Mouse (Mus musculus) heart, embryonic 14.5 days (tissue): Measurements from ENCODE around the gene Cebpzos. TPM values are rescaled to one million over a fixed set of nuclear protein-coding genes. Genes with fewer than 3 reads are reported as not detected.
A peak's percentile ranks its signal among the peaks of the same experiment; 100 is the strongest.

ENCODE experiments used
- ATAC-seq: fragments of 200-750 bp; cut with Nextera tagmentation; 2 replicates; pipeline ENCODE4 v1.8.0; 2017; ENCODE audit warnings: low read depth, moderate TSS enrichment; ENCODE audit not compliant: insufficient number of reproducible peaks, insufficient read depth, low FRiP score
- H3K27ac ChIP-seq, 2 experiments: fragments of 200-500 bp in 1 of 2; fragments of 300-500 bp in 1 of 2; sonication (generic) in 1 of 2; replicated peaks in 1 of 2; 2 replicates each; pipeline ENCODE4 v1.5.1; 2012 to 2014; ENCODE audit warnings: low read depth in 2 of 2, low read length in 2 of 2, control low read depth in 1 of 2, mild to moderate bottlenecking in 1 of 2, mixed read lengths in 1 of 2; ENCODE audit not compliant: control insufficient read depth in 1 of 2, insufficient read depth in 1 of 2
- H3K27me3 ChIP-seq: fragments of 300-500 bp; sonication (generic); 2 replicates; pipeline ENCODE4 v1.6.1; 2014; ENCODE audit warnings: mild to moderate bottlenecking, low read length, control low read depth; ENCODE audit not compliant: control insufficient read depth, insufficient read depth
- H3K36me3 ChIP-seq: fragments of 300-500 bp; sonication (generic); 2 replicates; pipeline ENCODE4 v1.6.1; 2014; ENCODE audit warnings: mild to moderate bottlenecking, control low read depth, low read length, mixed read lengths; ENCODE audit not compliant: control insufficient read depth, insufficient read depth
- H3K4me1 ChIP-seq, 2 experiments: fragments of 200-500 bp in 1 of 2; fragments of 300-500 bp in 1 of 2; sonication (generic) in 1 of 2; 2 replicates each; pipeline ENCODE4 v1.6.1; 2012 to 2014; ENCODE audit warnings: low read length in 2 of 2, control low read depth in 1 of 2, mixed read lengths in 1 of 2; ENCODE audit not compliant: control insufficient read depth in 2 of 2, insufficient read depth in 2 of 2
- H3K4me2 ChIP-seq: fragments of 300-500 bp; sonication (generic); 2 replicates; pipeline ENCODE4 v1.6.1; 2014; ENCODE audit warnings: mild to moderate bottlenecking, low read length
- H3K4me3 ChIP-seq, 2 experiments: fragments of 200-500 bp in 1 of 2; fragments of 300-500 bp in 1 of 2; sonication (generic) in 1 of 2; 2 replicates each; pipeline ENCODE4 v1.5.1; 2012 to 2014; ENCODE audit warnings: low read length in 2 of 2, mild to moderate bottlenecking in 2 of 2, control low read depth in 1 of 2, low read depth in 1 of 2, moderate library complexity in 1 of 2; ENCODE audit not compliant: control insufficient read depth in 1 of 2, insufficient read depth in 1 of 2
- H3K9ac ChIP-seq: fragments of 300-500 bp; sonication (generic); 2 replicates; pipeline ENCODE4 v1.6.1; 2014; ENCODE audit warnings: mild to moderate bottlenecking, low read length
- H3K9me3 ChIP-seq: fragments of 300-500 bp; sonication (generic); 2 replicates; pipeline ENCODE4 v1.6.1; 2016; ENCODE audit warnings: low read length, control low read depth; ENCODE audit not compliant: control insufficient read depth
- WGBS: fragments of 180-500 bp; shearing (Covaris S2); extraction: QIAGEN DNeasy Blood & Tissue Kit; methylation state at CpG from one replicate; pipeline ENCODE4 v1.1.7; 2014; 5-methylcytosine and 5-hydroxymethylcytosine counted together
- polyA plus RNA-seq: library from polyadenylated mRNA; unstranded; fragments of >200 nt; fragmentation: Nextera tagmentation; extraction: Ambion mirVana; gene quantifications from 2 replicates; pipeline ENCODE4 v1.2.1, GENCODE M21; 2014

The Cebpzos gene
- polyA plus RNA-seq, 1 experiment from 2014 or later: 101 TPM

GRCm38 (mm10) chr17:78913921-78914320 lies 2.4 kb upstream of the Cebpzos start:
- H3K36me3 ChIP-seq: peaks cover 10% of the 10 kb centered on the region
- peaks cover 2 to 13% of the 10 kb centered on the region in 2 experiments; a peak in 2 of 4 replicates for H3K4me1 ChIP-seq
- no peak for ATAC-seq
- H3K4me3 ChIP-seq: no peak overlapping the region
- no peak overlapping the region for H3K4me2 ChIP-seq
- 67% methylated on average over 3 of the region's 3 CpGs for WGBS
- no peak overlapping the region for H3K27ac ChIP-seq
- H3K9ac ChIP-seq: no peak overlapping the region
- H3K9me3 ChIP-seq: no peaks in the 10 kb centered on the region
- no peaks in the 10 kb centered on the region for H3K27me3 ChIP-seq

- peak overlapping the region; percentile 55 to 77 for H3K4me3 ChIP-seq
- H3K4me1 ChIP-seq: peaks cover 2 to 13% of the 10 kb centered on the region in 2 experiments; a peak in 2 of 4 replicates
- 53% methylated on average over 6 of the region's 6 CpGs for WGBS
- H3K27ac ChIP-seq: peak overlapping the region; percentile 82 to 83
- H3K27me3 ChIP-seq: no peaks in the 10 kb centered on the region
- no peak for ATAC-seq
- no peaks in the 10 kb centered on the region for H3K9me3 ChIP-seq
- H3K4me2 ChIP-seq: peak overlapping the region; percentile 69
- peaks cover 28% of the 10 kb centered on the region for H3K36me3 ChIP-seq
- peak overlapping the region; percentile 77 for H3K9ac ChIP-seq
Measured at GRCm38 (mm10) chr17:78915772-78916171, 528 bp upstream of the Cebpzos start.

- Histone ChIP-seq H3K27me3 (no peaks in the 10 kb centered on the region), H3K4me3 (peak overlapping the region; percentile 55 to 77), H3K9me3 (no peaks in the 10 kb centered on the region), H3K36me3 (peaks cover 39% of the 10 kb centered on the region), H3K27ac (peak overlapping the region; percentile 82 to 83), H3K4me2 (peak overlapping the region; percentile 69), H3K9ac (peak overlapping the region; percentile 77), H3K4me1 (peaks cover 2 to 13% of the 10 kb centered on the region in 2 experiments; a peak in 2 of 4 replicates)
- WGBS: 2% methylated on average over 11 of the region's 11 CpGs
- no peak for ATAC-seq
Measured at GRCm38 (mm10) chr17:78916899-78917298, 599 bp downstream of the Cebpzos start.

- Histone ChIP-seq H3K27me3 (no peaks in the 10 kb centered on the region), H3K9me3 (no peaks in the 10 kb centered on the region), H3K27ac (0 out of 4 replicates have a peak overlapping the region, but pooled peaks of 1 of the 2 experiments have one; percentile 82), H3K36me3 (peaks cover 47% of the 10 kb centered on the region), H3K9ac (0 out of 2 replicates have a peak overlapping the region, but pooled peaks have one; percentile 27), H3K4me1 (peaks cover 2 to 13% of the 10 kb centered on the region in 2 experiments; a peak in 2 of 4 replicates), H3K4me3 (no peak overlapping the region), H3K4me2 (peak overlapping the region; percentile 69)
- no peak for ATAC-seq
- 45% methylated on average over 6 of the region's 6 CpGs for WGBS
Measured at GRCm38 (mm10) chr17:78917696-78918095, 1.4 kb downstream of the Cebpzos start.

- H3K36me3 ChIP-seq: peaks cover 55% of the 10 kb centered on the region
- peak overlapping the region; percentile 85 for H3K9ac ChIP-seq
- H3K4me2 ChIP-seq: peak overlapping the region; percentile 88
- H3K27ac ChIP-seq: no peak overlapping the region
- H3K4me3 ChIP-seq: peak overlapping the region; percentile 83 to 85; a peak in 3 of 4 replicates
- 82% methylated on average over 2 of the region's 2 CpGs for WGBS
- peaks cover 3 to 18% of the 10 kb centered on the region in 2 experiments; a peak in 3 of 4 replicates for H3K4me1 ChIP-seq
- ATAC-seq: no peak
- no peaks in the 10 kb centered on the region for H3K9me3 ChIP-seq
- H3K27me3 ChIP-seq: no peaks in the 10 kb centered on the region
Measured at GRCm38 (mm10) chr17:78935857-78936256, 19.6 kb downstream of the Cebpzos start.

GRCm38 (mm10) chr17:78936466-78937228 lies 20.3 kb downstream of the Cebpzos start, which contains the start of the genes Cebpz and Ndufaf7:
Gene Cebpz, minus strand, starts transcription at chr17:78937066.
Gene Ndufaf7, plus strand, starts transcription at chr17:78937136.
- peak; percentile 97 for ATAC-seq
- H3K4me2 ChIP-seq: peak within 1 kb of the TSS; percentile 88
- no peaks in the 10 kb centered on the region for H3K9me3 ChIP-seq
- H3K4me1 ChIP-seq: peaks cover 3 to 18% of the 10 kb centered on the region in 2 experiments; a peak in 3 of 4 replicates
- no peaks in the 10 kb centered on the region for H3K27me3 ChIP-seq
- H3K27ac ChIP-seq: peak within 1 kb of the TSS; percentile 29 to 30; a peak in 3 of 4 replicates
- WGBS: under 1% methylated on average over 45 of the region's 45 CpGs
- peaks cover 55% of the 10 kb centered on the region for H3K36me3 ChIP-seq
- H3K4me3 ChIP-seq: peak within 1 kb of the TSS; percentile 83 to 85
- peak within 1 kb of the TSS; percentile 85 for H3K9ac ChIP-seq

GRCm38 (mm10) chr17:78937229-78937853 lies 21.0 kb downstream of the Cebpzos start:
- no peaks in the 10 kb centered on the region for H3K27me3 ChIP-seq
- peak overlapping the region; percentile 88 for H3K4me2 ChIP-seq
- H3K4me3 ChIP-seq: peak overlapping the region; percentile 83 to 85
- peaks cover 54% of the 10 kb centered on the region for H3K36me3 ChIP-seq
- no peak for ATAC-seq
- peaks cover 3 to 18% of the 10 kb centered on the region in 2 experiments; a peak in 3 of 4 replicates for H3K4me1 ChIP-seq
- 6% methylated on average over 26 of the region's 26 CpGs for WGBS
- peak overlapping the region in 1 of 2 experiments; percentile 28; a peak in 1 of 4 replicates for H3K27ac ChIP-seq
- no peaks in the 10 kb centered on the region for H3K9me3 ChIP-seq
- peak overlapping the region; percentile 80 for H3K9ac ChIP-seq
